Mouse (Mus musculus) midbrain, embryonic 14.5 days (tissue): ENCODE results near the gene Cdk5rap2. TPM values are rescaled to one million over a fixed set of nuclear protein-coding genes. Genes with fewer than 3 reads are reported as not detected.
A peak's percentile ranks its signal among the peaks of the same experiment; 100 is the strongest.

Experiments
- ATAC-seq: fragments of 200-750 bp; cut with Nextera tagmentation; 2 replicates; pipeline ENCODE4 v1.8.0; 2017; ENCODE audit warnings: moderate number of reproducible peaks, moderate library complexity; ENCODE audit not compliant: low FRiP score, low TSS enrichment
- DNase-seq: peaks from one replicate; pipeline ENCODE4 v3.0.0-alpha.2; 2015
- H3K27ac ChIP-seq: fragments of 300-500 bp; sonication (generic); replicated peaks from 2 replicates; pipeline ENCODE4 v1.5.1; 2014; ENCODE audit warnings: mild to moderate bottlenecking, low read depth, low read length, moderate library complexity
- H3K27me3 ChIP-seq: fragments of 300-500 bp; sonication (generic); 2 replicates; pipeline ENCODE4 v1.6.1; 2014; ENCODE audit warnings: low read length, control low read depth, mixed read lengths; ENCODE audit not compliant: control insufficient read depth, insufficient read depth
- H3K36me3 ChIP-seq: fragments of 300-500 bp; sonication (generic); 2 replicates; pipeline ENCODE4 v1.6.1; 2014; ENCODE audit warnings: low read length, control low read depth; ENCODE audit not compliant: control insufficient read depth, insufficient read depth
- H3K4me1 ChIP-seq: fragments of 300-500 bp; sonication (generic); 2 replicates; pipeline ENCODE4 v1.6.1; 2014; ENCODE audit warnings: mild to moderate bottlenecking, antibody characterized with exemption, low read length, control low read depth; ENCODE audit not compliant: control insufficient read depth, insufficient read depth
- H3K4me2 ChIP-seq: fragments of 300-500 bp; sonication (generic); 2 replicates; pipeline ENCODE4 v1.6.1; 2014; ENCODE audit warnings: mild to moderate bottlenecking, low read length, moderate library complexity
- H3K4me3 ChIP-seq: fragments of 300-500 bp; sonication (generic); replicated peaks from 2 replicates; pipeline ENCODE4 v1.5.1; 2014; ENCODE audit warnings: low read depth, low read length
- H3K9ac ChIP-seq: fragments of 300-500 bp; sonication (generic); replicated peaks from 2 replicates; pipeline ENCODE4 v1.6.1; 2014; ENCODE audit warnings: mild to moderate bottlenecking, low read length, moderate library complexity
- H3K9me3 ChIP-seq: fragments of 300-500 bp; sonication (generic); 2 replicates; pipeline ENCODE4 v1.6.1; 2016; ENCODE audit warnings: low read length, control low read depth, mixed read lengths; ENCODE audit not compliant: control insufficient read depth
- WGBS: fragments of 180-500 bp; shearing (Covaris S2); extraction: QIAGEN DNeasy Blood & Tissue Kit; methylation state at CpG from one replicate; pipeline ENCODE4 v1.1.7; 2014; 5-methylcytosine and 5-hydroxymethylcytosine counted together
- polyA plus RNA-seq: library from polyadenylated mRNA; unstranded; fragments of >200 nt; fragmentation: Nextera tagmentation; extraction: Ambion mirVana; gene quantifications from 2 replicates; pipeline ENCODE4 v1.2.1, GENCODE M21; 2014

The Cdk5rap2 gene
- polyA plus RNA-seq, 1 experiment from 2014 or later: 14.8 TPM

DNA sequence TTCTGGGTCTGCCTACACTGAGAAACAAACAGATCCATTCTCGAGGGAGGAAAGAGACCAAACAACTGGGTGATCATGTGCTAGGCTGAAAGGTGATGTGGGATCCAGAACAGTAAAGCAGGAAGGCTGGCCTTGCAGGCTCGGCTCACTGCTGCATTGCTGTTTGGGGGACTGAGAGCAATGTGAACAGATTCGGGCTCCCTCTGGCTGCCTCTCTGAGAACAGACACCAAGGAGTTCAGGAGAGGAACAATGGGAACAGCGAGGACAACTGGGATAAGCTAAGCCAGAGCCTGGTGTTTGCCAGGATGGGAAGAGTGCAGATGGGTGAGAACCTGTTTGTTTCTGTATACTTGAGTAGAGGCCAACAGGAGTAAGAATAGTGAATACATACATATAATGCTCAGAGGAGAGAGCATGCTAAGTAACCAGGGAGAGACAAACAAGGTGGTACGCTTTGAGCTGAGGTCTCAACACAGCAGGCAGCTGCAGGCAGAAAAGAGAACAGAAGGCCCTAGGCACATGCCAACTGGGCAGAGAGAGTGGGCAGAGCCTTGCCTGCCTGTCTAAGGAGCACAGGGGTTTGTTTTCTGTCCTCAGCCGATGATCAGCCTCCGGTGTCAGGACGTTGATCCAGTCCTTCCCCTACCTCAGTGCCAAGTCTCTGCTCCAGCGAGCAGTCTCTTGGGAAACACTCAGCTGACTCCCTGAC is 8.0 kb downstream of the Cdk5rap2 start:
- peaks cover 6% of the 10 kb centered on the region; the same call in 1 of the 2 replicates for H3K4me1 ChIP-seq
- no peak overlapping the region for H3K4me2 ChIP-seq
- no peaks in the 10 kb centered on the region for H3K9me3 ChIP-seq
- ATAC-seq (peak; percentile 83), DNase-seq (peak; percentile 84)
- 48% methylated on average over 9 of the region's 9 CpGs for WGBS
- H3K27me3 ChIP-seq: no peaks in the 10 kb centered on the region
- peaks cover 5% of the 10 kb centered on the region; the same call in 1 of the 2 replicates for H3K36me3 ChIP-seq
- H3K27ac ChIP-seq: peak overlapping the region; percentile 63
- 0 out of 2 replicates have a peak overlapping the region, but pooled peaks have one; percentile 20 for H3K9ac ChIP-seq
- no peak overlapping the region for H3K4me3 ChIP-seq

DNA sequence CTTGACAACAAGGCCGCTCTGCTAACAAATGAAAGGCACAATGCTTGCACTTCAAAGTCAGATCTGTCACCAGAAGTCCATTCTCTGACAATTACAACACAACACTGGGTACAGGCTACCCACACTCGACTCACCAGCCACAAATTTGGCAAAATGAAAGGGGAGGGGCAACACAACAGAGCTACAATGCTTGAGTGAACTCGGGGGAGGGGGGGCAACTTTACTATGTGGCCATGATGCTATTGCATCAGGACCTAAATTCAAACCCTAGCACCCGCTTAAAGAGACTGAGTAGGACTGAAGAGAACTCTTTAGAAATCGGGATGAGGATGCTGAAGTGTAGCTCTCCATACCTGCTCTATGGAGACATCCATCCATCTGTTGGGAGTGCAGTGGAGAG is 10.8 kb downstream of the Cdk5rap2 start:
- Histone ChIP-seq H3K4me2 (no peak overlapping the region), H3K9me3 (no peaks in the 10 kb centered on the region), H3K27me3 (no peaks in the 10 kb centered on the region), H3K9ac (no peak overlapping the region), H3K36me3 (peaks cover 6% of the 10 kb centered on the region; the same call in 1 of the 2 replicates), H3K4me1 (peaks cover 5% of the 10 kb centered on the region; the same call in 1 of the 2 replicates), H3K4me3 (no peak overlapping the region), H3K27ac (no peak overlapping the region)
- WGBS: 86% methylated on average over 5 of the region's 5 CpGs
- ATAC-seq (no peak), DNase-seq (no peak)

GRCm38 (mm10) chr4:70399074-70399473 is 11.2 kb downstream of the Cdk5rap2 start:
- Histone ChIP-seq H3K4me1 (peaks cover 5% of the 10 kb centered on the region; the same call in 1 of the 2 replicates), H3K4me3 (no peak overlapping the region), H3K9ac (no peak overlapping the region), H3K4me2 (no peak overlapping the region), H3K9me3 (no peaks in the 10 kb centered on the region), H3K27me3 (no peaks in the 10 kb centered on the region), H3K27ac (no peak overlapping the region), H3K36me3 (peaks cover 6% of the 10 kb centered on the region; the same call in 1 of the 2 replicates)
- WGBS: 88% methylated on average over 2 of the region's 2 CpGs
- no peak for DNase-seq
- ATAC-seq: no peak

DNA sequence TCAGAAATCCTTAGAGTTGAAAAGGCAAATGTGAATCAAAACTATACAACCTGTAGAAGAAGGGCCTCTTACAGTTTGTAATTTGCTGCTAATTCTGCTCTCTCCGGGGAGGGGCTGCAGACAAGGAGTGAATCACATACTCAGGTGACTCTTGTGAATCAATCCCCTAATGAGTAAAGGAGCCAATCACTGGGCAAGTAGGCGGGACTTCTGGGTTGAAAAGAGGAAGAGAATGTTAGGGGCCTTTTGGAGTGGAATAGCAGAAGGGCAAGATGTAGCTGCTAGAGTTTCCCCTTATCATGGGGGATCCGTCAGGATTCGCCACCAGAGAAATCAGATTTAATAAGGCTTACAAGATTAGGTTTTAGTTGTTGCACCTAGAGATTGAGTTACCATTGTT is 12.2 kb downstream of the Cdk5rap2 start:
- 86% methylated on average over 4 of the region's 4 CpGs for WGBS
- H3K27ac ChIP-seq: no peak overlapping the region
- no peak overlapping the region for H3K4me2 ChIP-seq
- ATAC-seq: no peak
- H3K9me3 ChIP-seq: no peaks in the 10 kb centered on the region
- peaks cover 6% of the 10 kb centered on the region; the same call in 1 of the 2 replicates for H3K36me3 ChIP-seq
- H3K27me3 ChIP-seq: no peaks in the 10 kb centered on the region
- H3K9ac ChIP-seq: no peak overlapping the region
- H3K4me3 ChIP-seq: no peak overlapping the region
- H3K4me1 ChIP-seq: peaks cover 5% of the 10 kb centered on the region; the same call in 1 of the 2 replicates
- DNase-seq: no peak

GRCm38 (mm10) chr4:70396701-70397100 is 13.5 kb downstream of the Cdk5rap2 start:
- Histone ChIP-seq H3K36me3 (peaks cover 10% of the 10 kb centered on the region; the same call in 1 of the 2 replicates), H3K9ac (no peak overlapping the region), H3K4me1 (peaks cover 2% of the 10 kb centered on the region; the same call in 1 of the 2 replicates), H3K27me3 (no peaks in the 10 kb centered on the region), H3K9me3 (no peaks in the 10 kb centered on the region), H3K27ac (no peak overlapping the region), H3K4me2 (no peak overlapping the region), H3K4me3 (no peak overlapping the region)
- no peak for ATAC-seq
- no peak for DNase-seq
- WGBS: 95% methylated on average over 5 of the region's 5 CpGs

DNA sequence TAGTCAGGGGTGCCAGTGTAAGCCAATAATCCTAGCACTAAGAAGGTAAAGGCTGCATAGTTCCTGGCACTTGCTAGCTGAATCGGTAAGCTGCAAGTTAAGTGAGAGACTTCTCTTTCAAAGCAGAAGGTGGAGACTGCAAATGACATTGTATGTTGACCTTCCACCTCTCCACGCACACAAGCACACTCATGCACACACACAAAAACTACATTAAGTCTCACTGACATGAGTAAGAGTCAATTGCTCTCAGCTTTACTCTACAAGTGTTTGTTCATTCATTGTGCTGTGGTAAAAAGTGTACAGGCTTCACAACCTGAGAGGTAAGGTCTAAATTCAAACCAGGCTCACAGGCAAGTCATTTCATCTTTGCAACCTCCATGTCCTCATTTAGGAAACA is 15.5 kb downstream of the Cdk5rap2 start:
- no peaks in the 10 kb centered on the region for H3K27me3 ChIP-seq
- ATAC-seq (no peak), DNase-seq (no peak)
- 0 out of 2 replicates have a peak, but pooled peaks cover 5% of the 10 kb centered on the region for H3K36me3 ChIP-seq
- no peak overlapping the region for H3K4me2 ChIP-seq
- H3K4me1 ChIP-seq: no peaks in the 10 kb centered on the region
- H3K27ac ChIP-seq: no peak overlapping the region
- H3K9ac ChIP-seq: no peak overlapping the region
- 88% methylated on average over 2 of the region's 2 CpGs for WGBS
- H3K4me3 ChIP-seq: no peak overlapping the region
- H3K9me3 ChIP-seq: no peaks in the 10 kb centered on the region

DNA sequence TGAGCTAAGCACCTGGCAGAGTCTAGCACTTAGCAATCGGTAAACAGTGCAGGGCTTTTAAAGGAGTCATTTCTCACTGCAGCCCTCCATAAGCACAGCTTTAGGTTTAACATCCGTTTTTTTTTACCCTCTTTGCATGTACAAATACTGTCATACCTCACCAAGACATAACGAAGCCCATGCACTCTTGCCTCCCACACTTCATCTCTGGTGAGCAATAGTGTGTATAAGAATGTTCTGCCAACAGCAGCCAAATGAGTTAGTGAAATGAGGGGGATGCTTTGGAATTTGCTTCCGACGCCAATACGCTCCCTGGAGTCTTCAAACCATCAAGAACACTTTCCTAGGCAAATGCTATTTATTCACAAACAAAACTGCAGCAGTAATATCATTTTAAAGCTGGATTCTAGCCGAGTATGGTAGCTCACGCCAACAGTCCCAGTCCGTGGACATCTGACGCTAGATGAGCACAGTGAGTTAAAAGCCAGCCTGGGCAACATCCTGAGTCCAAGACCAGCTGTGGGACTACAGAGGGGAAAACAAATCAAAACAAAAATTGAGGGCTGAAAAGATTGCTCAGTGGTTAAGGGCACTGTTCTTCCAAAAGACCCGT is 18.4 kb downstream of the Cdk5rap2 start:
- Histone ChIP-seq H3K27ac (no peak overlapping the region), H3K4me2 (no peak overlapping the region), H3K4me1 (no peaks in the 10 kb centered on the region), H3K4me3 (no peak overlapping the region), H3K9me3 (no peaks in the 10 kb centered on the region), H3K36me3 (0 out of 2 replicates have a peak, but pooled peaks cover 5% of the 10 kb centered on the region), H3K27me3 (no peaks in the 10 kb centered on the region), H3K9ac (no peak overlapping the region)
- whole genome bisulfite sequencing: 95% methylated on average over 11 of the region's 11 CpGs
- DNase-seq (no peak), ATAC-seq (no peak)

GRCm38 (mm10) chr4:70391073-70391472 is 19.2 kb downstream of the Cdk5rap2 start:
- 96% methylated on average over 9 of the region's 9 CpGs for WGBS
- no peak overlapping the region for H3K4me2 ChIP-seq
- 0 out of 2 replicates have a peak, but pooled peaks cover 3% of the 10 kb centered on the region for H3K36me3 ChIP-seq
- ATAC-seq (no peak), DNase-seq (no peak)
- no peak overlapping the region for H3K4me3 ChIP-seq
- H3K4me1 ChIP-seq: no peaks in the 10 kb centered on the region
- H3K9me3 ChIP-seq: no peaks in the 10 kb centered on the region
- no peaks in the 10 kb centered on the region for H3K27me3 ChIP-seq
- no peak overlapping the region for H3K9ac ChIP-seq
- 0 out of 2 replicates have a peak overlapping the region, but pooled peaks have one; percentile 26 for H3K27ac ChIP-seq
